In the genomic region with DNA sequence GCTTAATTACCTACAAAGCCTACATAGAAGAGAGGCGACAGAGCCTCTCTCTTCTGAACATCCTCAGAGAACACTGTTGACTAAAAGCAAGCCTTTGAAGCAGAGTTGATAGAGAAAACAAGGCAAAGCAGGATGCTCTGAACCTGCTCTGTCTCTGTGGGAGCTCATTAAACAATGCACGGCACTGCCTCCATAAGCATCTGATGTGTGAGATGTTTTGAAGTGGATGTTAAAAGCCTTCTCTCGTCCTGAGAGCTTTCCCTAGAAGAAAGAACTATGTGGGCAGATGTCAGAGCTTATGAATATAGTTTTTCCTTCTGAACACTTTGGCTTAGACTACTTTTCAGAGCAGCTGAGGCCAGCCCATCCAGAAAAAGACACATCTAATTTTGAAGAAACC, we compare ENCODE assay signal across 25 mouse cellular contexts.
A peak's percentile ranks its signal among the peaks of the same experiment; 100 is the strongest.
DNase-seq lines count a peak whose midpoint lies in the region; ATAC-seq and TF ChIP-seq lines count a peak whose summit lies in the region.
"Had no signal": no experiment of that assay in that cellular context is flagged by ENCODE, and none has a peak within 500 bp of the region (broad histone marks: within the 10 kb centered on the region; RNA-seq: fewer than 3 reads in every experiment).

No protein-coding gene starts in this region.

- peak; percentile 30 for DNase-seq in midbrain, embryonic 14.5 days
- DNase-seq in brain, adult 2 months (ENCODE audit: low read depth, low spot score), result peak; percentile 79
- DNase-seq in brain, embryonic 14.5 days (ENCODE audit: low read depth), result peak; percentile 59
- no peak for DNase-seq in urinary bladder, postnatal 36 days (ENCODE audit: low spot score in 2 of 2)
- DNase-seq: adrenal gland, adult 2 months; adrenal gland, postnatal 14 days; cerebellum, adult 18-20 months; cerebellum, adult 9-10 months; cerebellum, postnatal 14 days; forebrain, postnatal 0 days; gastrocnemius, postnatal 10 days; gastrocnemius, postnatal 36 days; heart, adult 2 months; heart, postnatal 14 days; heart, postnatal 4 days had no signal

- H3K9me3 ChIP-seq in midbrain, embryonic 14.5 days (ENCODE audit: control insufficient read depth, low read length), result peaks cover 14% of the 10 kb centered on the region
- H3K9me3 ChIP-seq in midbrain, embryonic 13.5 days, result peaks cover 17% of the 10 kb centered on the region
- no peaks in the 10 kb centered on the region for H3K9me3 ChIP-seq in intestine, embryonic 16.5 days (ENCODE audit: control insufficient read depth, low read length)
- H3K9me3 ChIP-seq: embryonic facial prominence, embryonic 12.5 days; embryonic facial prominence, embryonic 15.5 days; heart, embryonic 10.5 days had no signal

- no peak overlapping the region for H3K4me2 ChIP-seq in midbrain, embryonic 14.5 days (ENCODE audit: low read length)
- no peak overlapping the region for H3K4me2 ChIP-seq in midbrain, embryonic 13.5 days (replicated peaks)
- H3K4me2 ChIP-seq in intestine, embryonic 16.5 days (ENCODE audit: low read depth, low read length), result no peak overlapping the region
- H3K4me2 ChIP-seq: embryonic facial prominence, embryonic 12.5 days; embryonic facial prominence, embryonic 15.5 days; heart, embryonic 13.5 days; hindbrain, embryonic 14.5 days had no signal

- H3K27me3 ChIP-seq in midbrain, embryonic 14.5 days (ENCODE audit: control insufficient read depth, insufficient read depth, low read length), result no peaks in the 10 kb centered on the region
- H3K27me3 ChIP-seq in midbrain, embryonic 13.5 days, result no peaks in the 10 kb centered on the region
- H3K27me3 ChIP-seq in intestine, embryonic 16.5 days (replicated peaks; ENCODE audit: control insufficient read depth, insufficient read depth, low read length), result no peaks in the 10 kb centered on the region
- H3K27me3 ChIP-seq: embryonic facial prominence, embryonic 12.5 days; embryonic facial prominence, embryonic 15.5 days; heart, embryonic 13.5 days had no signal

- TF ChIP-seq CTCF in brain, embryonic 14.5 days (IDR thresholded peaks at IDR 0.05; ENCODE audit: borderline replicate concordance, extremely low read depth, insufficient read depth, insufficient read length), result no peak

- H3K27ac ChIP-seq in midbrain, embryonic 14.5 days (replicated peaks; ENCODE audit: low read depth, low read length), result no peak overlapping the region
- H3K27ac ChIP-seq in midbrain, embryonic 13.5 days, result no peak overlapping the region
- H3K27ac ChIP-seq in intestine, embryonic 16.5 days (ENCODE audit: low read length), result no peak overlapping the region
- H3K27ac ChIP-seq: embryonic facial prominence, embryonic 12.5 days; embryonic facial prominence, embryonic 15.5 days; heart, adult 2 months; heart, embryonic 10.5 days; heart, embryonic 13.5 days; hindbrain, embryonic 14.5 days; hindbrain, postnatal 0 days had no signal

- H3K4me1 ChIP-seq in midbrain, embryonic 14.5 days (ENCODE audit: control insufficient read depth, insufficient read depth, low read length), result peaks cover 6% of the 10 kb centered on the region; the same call in 1 of the 2 replicates
- peaks cover under 1% of the 10 kb centered on the region; the same call in 1 of the 2 replicates for H3K4me1 ChIP-seq in midbrain, embryonic 13.5 days (replicated peaks)
- no peaks in the 10 kb centered on the region for H3K4me1 ChIP-seq in intestine, embryonic 16.5 days (ENCODE audit: control insufficient read depth, insufficient read depth, low read length)

- no peak for TF ChIP-seq POLR2A in brain, embryonic 14.5 days (IDR thresholded peaks at IDR 0.05; ENCODE audit: borderline replicate concordance, extremely low read depth, insufficient read depth, insufficient read length, poor library complexity, severe bottlenecking)

- H3K4me3 ChIP-seq in midbrain, embryonic 14.5 days (replicated peaks; ENCODE audit: low read depth, low read length), result no peak overlapping the region
- no peak overlapping the region for H3K4me3 ChIP-seq in midbrain, embryonic 13.5 days (replicated peaks)
- H3K4me3 ChIP-seq in intestine, embryonic 16.5 days (ENCODE audit: low read length), result no peak overlapping the region
- H3K4me3 ChIP-seq: embryonic facial prominence, embryonic 12.5 days; embryonic facial prominence, embryonic 15.5 days; heart, adult 2 months; heart, embryonic 10.5 days; heart, embryonic 13.5 days had no signal

- peaks cover 14% of the 10 kb centered on the region; the same call in 1 of the 2 replicates for H3K36me3 ChIP-seq in midbrain, embryonic 14.5 days (ENCODE audit: control insufficient read depth, insufficient read depth, low read length)
- H3K36me3 ChIP-seq in midbrain, embryonic 13.5 days, result peaks cover 33% of the 10 kb centered on the region
- H3K36me3 ChIP-seq in intestine, embryonic 16.5 days (ENCODE audit: control insufficient read depth, insufficient read depth, low read length), result no peaks in the 10 kb centered on the region
- H3K36me3 ChIP-seq: embryonic facial prominence, embryonic 12.5 days; embryonic facial prominence, embryonic 15.5 days; heart, embryonic 10.5 days; heart, embryonic 13.5 days had no signal

- no peak overlapping the region for H3K9ac ChIP-seq in midbrain, embryonic 14.5 days (replicated peaks; ENCODE audit: low read length)
- H3K9ac ChIP-seq in midbrain, embryonic 13.5 days (replicated peaks), result no peak overlapping the region
- H3K9ac ChIP-seq in intestine, embryonic 16.5 days (ENCODE audit: low read depth, low read length), result no peak overlapping the region
- H3K9ac ChIP-seq: embryonic facial prominence, embryonic 12.5 days; embryonic facial prominence, embryonic 15.5 days; forebrain, postnatal 0 days; heart, embryonic 13.5 days; hindbrain, embryonic 14.5 days had no signal

- no peak for ATAC-seq in midbrain, embryonic 14.5 days (ENCODE audit: low FRiP score, low TSS enrichment)
- ATAC-seq in midbrain, embryonic 13.5 days, result no peak
- ATAC-seq in intestine, embryonic 16.5 days, result no peak
- ATAC-seq: CD4-positive, CD25-positive, alpha-beta regulatory T cell, adult 4 months; forebrain, embryonic 14.5 days; forebrain, postnatal 0 days; hindbrain, postnatal 0 days had no signal

- WGBS in midbrain, embryonic 14.5 days, result 55% methylated on average over 3 of the region's 3 CpGs
- WGBS in midbrain, embryonic 13.5 days, result 52% methylated on average over 3 of the region's 3 CpGs
- whole genome bisulfite sequencing in intestine, embryonic 16.5 days, result 65% methylated on average over 3 of the region's 3 CpGs

Comparison
In these comparisons a context has a peak if more than half of its experiments do, and no peak if none do; other contexts are left out.
1. DNase-seq: peak in midbrain, embryonic 14.5 days (single experiment), brain, adult 2 months (single experiment) and brain, embryonic 14.5 days (single experiment); none in urinary bladder, postnatal 36 days (0 of 2).